Mouse (Mus musculus) left cerebral cortex, adult 9 months (tissue): ENCODE results near the gene Slc38a8.
A peak's percentile ranks its signal among the peaks of the same experiment; 100 is the strongest.

Experiments used
- DNase-seq, 2 experiments: peaks; one replicate each; pipeline ENCODE4 v3.0.0; 2022; ENCODE audit warnings: low spot score in 2 of 2

Slc38a8 gene

DNA sequence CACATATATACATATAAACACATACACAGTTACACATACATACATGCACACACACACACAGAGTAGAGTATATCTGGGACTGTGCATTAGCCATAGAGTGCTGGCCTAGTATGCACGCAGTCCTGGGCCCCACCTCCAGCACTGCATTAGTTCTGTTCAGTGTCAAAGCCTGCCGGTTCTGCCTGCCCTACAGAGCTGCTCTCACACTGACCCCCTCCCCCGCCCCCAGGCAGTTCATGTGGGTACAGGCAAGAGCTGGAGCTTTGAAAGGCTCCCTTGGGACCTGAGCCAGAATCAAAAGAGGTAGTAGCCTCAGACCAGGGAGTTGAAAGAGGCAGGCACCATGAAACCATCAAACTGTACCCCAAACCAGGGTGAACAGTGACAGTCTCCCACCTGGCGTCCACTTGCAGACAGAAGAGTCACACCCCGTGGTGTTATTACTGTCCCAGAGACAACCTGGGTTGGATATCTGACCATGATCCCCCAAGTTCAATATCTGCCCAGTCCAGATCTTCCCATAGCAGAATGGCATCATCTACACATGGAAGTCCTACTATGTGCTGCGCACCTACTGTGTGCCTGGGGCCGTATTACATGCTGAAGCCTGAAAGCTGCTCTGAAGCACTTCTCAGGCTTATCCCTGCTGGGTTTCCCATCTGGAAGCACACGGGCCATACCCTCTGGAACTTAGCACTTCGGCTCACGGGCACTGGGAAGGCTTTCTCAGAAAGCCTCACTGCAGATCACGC is 17.2 kb downstream of the Slc38a8 start:
- no peak for DNase-seq

DNA sequence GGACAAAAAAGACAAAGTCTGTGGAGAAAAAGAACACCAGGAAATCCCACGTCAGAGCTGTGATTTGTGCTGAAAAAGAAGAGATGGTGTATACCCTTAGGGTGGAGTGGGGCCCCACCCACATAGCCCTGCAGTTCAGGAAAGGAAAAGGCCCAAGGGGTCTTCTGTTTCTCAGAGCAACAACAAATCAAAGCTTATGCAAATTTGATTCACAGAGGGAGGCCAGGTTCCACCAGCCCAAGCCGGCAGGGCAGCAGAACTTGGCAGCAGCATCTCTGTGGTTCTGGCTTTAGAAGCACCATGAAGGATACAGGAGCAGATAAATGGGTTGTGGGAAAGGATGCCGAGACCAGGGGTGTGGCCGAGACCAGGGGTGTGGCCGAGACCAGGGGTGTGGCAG is 22.8 kb downstream of the Slc38a8 start:
- no peak for DNase-seq

DNA sequence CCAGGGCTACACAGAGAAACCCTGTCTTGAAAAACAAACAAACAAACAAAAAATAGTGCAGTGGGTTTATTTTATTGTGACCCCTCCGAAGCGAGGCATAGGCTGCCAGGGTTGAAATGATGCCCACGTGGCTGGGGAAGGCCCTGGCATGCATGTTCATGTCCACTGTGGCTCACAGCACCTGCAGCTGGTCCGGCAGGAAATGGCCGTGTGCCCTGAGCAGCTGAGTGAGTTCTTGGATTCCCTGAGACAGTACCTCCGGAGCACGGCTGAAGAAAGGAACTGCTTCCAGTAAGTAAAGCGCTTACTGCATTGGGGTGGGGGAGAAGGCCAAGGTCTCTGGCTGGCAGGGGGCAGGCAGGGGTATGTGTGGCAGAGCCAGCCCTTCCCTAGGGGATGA is 33.4 kb downstream of the Slc38a8 start:
- DNase-seq, result no peak

DNA sequence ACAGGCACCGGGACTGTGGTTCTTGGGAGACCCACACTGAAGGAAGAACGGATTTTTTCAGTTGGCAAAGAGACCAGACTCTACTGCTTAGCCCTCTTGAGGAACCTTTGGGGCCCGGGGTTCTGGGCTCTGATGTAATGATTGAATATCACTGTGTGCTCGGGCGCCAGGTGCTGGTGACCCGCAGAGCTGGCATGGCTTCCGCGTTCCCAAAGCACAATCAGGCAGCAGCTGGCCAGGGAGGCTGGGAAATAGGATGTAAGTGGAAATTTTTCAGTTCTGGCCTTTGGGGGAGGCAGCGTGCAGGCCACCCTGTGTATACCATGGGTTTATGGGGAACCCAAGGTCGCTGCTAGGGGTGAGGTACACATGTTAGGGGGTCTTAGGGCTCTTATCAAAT is 34.7 kb downstream of the Slc38a8 start:
- no peak for DNase-seq

- peak; percentile 64 to 65 for DNase-seq
Observed at GRCm38 (mm10) chr8:119466105-119466504, 35.4 kb downstream of the Slc38a8 start.

DNA sequence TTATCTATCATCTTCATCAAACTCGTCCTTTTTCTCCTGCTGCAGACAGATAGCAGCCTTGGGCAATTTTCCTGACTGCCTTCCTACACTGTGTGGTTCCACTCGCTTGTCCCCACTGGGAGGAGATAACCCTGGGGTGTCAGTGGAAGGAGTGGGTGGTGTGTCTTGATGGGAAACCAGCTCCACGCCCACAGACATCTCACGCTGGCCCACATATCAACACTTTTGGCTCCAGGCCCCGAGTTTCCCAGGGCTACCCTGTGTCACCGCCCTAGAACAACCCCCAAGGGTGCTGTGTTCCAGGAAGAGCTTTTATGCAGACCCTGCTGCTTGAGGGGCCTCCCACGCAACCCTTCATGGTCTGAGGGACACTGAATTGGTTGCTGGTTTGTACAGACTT is 37.8 kb downstream of the Slc38a8 start:
- DNase-seq, result no peak

- DNase-seq, result no peak
Observed at GRCm38 (mm10) chr8:119461356-119461755, 40.1 kb downstream of the Slc38a8 start.

GRCm38 (mm10) chr8:119459724-119460123 is 41.8 kb downstream of the Slc38a8 start:
- no peak for DNase-seq

DNA sequence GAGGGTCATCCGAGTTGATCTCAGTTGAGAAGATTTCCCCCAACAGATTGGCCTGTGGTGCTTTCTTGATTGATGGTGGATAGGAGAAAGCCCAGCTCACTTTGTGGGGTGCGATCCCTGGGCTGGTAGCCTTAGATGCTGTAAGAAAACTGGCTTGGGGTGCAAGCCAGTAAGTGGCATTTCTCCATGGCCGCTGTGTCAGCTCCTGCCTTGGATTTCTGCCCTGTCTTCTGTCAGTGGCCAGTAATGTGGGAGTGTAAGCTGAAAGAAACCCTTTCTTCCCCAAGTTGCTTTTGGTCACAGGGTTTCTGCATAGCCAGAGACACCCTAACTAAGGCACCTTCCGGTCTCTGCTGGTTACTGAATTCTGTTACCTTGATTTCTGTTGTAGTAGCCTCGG is 45.5 kb downstream of the Slc38a8 start:
- DNase-seq, result no peak

- no peak for DNase-seq
Observed at GRCm38 (mm10) chr8:119452919-119453318, 48.6 kb downstream of the Slc38a8 start.

DNA sequence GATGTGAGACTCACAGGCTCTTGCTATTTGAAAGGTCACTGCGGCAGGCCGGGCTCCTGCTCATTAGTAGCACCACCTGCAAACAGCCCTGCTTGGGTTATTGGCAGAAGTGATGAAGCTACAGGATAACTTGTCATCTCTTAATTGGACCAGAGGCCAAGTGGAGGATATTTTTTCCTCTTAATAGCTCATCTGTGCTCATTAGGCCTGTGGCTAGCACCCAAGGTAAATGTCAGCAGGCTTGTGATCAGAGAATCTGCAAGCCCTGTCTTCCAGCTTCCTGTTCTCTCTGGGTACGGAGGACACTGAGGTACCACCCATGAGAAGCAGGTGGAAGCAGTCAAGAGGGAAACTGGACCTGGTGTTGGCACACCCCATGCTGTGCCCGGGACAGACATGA is 50.4 kb downstream of the Slc38a8 start:
- no peak for DNase-seq

DNA sequence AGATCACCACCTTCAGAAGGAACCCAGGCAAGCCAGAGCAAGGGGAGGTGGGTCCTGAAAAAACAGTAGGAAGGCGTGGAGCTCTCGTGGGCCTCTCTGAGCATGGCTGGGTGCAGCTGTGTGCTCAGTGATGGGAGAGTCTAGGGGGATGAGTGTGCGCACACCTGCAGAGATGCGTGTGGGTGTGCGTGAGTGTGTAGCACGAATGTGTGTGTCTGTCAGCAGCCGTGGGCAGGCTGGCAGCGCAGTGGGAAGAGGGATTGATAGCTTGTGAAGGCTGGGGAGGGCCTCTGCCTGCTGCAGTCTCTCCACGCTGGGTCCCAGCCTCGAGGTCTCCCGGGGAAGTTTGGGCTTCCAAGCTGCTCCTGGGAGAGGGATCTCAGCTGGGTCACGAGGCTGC is 51.9 kb downstream of the Slc38a8 start:
- DNase-seq, result peak; percentile 70 to 75

DNA sequence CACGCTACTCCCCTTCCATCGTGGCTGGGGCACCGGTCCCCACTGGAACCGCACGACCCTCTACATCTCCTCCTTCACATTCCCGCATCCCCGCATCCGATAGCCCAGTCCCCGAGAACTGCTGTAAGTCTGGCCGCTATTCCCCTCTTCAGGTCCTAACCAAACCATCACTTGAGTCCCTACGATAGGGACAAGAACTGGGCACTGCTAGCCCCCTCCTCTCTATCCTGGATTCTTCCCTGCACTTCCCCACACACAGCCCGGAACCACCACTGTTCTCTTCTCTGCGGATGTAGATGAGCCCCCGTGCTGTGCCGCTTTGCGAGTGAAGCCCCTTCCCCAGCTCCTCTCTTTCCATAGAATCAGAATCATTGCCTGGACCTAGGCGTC is 53.7 kb downstream of the Slc38a8 start:
- DNase-seq, result no peak

- no peak for DNase-seq
Observed at GRCm38 (mm10) chr8:119446990-119447780, 54.3 kb downstream of the Slc38a8 start.

DNA sequence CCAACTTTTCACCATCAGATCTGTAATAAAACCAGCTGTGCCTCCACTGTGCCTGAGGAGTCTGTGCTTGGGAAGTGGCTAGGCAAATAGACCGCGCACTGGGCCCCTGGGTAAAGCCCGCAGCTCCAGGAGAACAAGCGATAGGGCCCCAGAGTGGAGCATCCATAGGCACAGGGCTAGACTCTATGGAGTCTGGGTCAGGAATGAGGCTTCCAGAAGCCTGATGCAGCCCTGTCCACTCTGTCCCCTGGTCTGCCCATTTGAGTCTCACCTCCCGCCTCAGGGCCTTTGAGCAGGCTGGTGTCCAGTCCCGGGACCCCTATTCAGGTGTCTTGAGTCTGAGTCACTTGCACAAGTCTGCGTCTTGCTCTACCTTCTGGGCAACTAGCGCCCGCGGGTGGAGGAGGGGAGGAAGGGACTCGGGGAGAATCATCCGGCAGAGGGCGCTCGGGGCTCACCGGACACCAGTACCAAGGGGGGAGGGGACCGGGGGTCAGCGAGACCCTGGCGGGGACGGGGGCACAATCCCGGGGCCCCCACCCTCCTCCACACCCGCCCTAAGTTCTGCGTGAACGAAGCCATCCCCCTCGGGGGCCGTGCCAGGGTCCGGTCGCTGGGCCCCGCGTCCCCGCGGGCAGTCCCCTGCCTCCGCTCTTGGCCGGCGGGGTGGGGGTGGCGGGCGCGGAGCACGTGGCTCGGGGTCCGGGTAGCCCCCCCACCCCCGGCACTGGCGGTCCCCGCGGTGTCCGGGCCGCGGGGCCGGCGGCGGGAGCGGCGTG is 55.1 kb downstream of the Slc38a8 start, which contains the start of gene Necab2:
Gene Necab2 (plus strand): TSS at position 509 of the 779 bp plus-strand sequence.
- DNase-seq, result peak; percentile 62 to 90

- no peak for DNase-seq
Observed at GRCm38 (mm10) chr8:119442970-119443369, 58.5 kb downstream of the Slc38a8 start.

DNA sequence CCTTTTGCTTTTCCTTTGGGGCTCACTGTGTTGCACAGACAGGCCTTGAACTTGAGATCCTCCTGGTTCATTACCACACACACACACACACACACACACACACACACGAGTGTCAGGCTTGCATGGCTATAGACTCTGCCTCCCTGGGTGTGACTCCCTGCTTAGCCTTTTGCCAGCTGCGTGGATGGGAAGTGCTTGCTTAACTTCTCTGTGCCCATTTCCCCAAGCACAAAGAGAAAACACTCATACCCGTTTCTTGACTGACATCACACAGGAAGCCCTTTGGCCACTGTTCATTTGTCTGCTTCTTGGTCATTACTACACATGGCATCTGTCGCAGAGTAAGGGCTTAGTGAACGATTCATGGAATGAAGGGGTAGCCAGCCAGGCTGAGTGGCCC is 59.5 kb downstream of the Slc38a8 start:
- DNase-seq, result no peak

GRCm38 (mm10) chr8:119440952-119441270 is 60.6 kb downstream of the Slc38a8 start:
- no peak for DNase-seq

DNA sequence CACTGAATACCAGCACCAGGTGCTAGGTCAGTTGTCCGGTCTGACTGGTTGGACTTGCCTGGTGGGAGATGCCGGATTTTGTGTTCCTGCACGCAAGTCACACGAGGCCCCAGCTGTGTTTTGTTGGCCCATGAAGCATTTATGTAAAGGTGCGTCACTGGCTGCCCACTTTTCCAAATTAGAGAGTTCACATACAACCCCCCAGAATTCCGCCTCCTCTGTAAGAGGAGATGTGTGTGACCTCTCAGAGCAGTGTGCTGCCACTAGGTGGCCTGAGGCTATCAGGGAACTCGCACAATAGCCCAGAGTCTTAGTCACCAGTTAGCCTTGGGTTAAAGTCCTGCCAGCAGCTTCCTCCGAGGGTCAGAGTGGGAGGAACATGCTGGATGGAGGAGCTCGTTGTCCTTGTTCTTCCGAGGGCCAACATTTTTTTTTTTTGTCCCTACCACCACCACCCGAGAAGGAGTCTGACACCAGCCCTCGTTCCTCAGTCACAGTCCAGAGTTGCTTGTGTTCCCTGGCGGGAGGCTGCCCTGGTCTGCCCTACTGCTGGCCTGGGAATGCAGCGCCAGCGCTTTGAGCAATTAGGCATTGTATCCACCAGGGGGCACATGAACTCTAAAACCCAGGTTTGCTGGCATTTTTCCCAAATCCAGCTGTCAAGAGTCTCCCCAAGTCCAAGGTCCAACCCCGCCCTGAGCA is 61.1 kb downstream of the Slc38a8 start:
- DNase-seq, result peak in 1 of 2 experiments; percentile 66

- DNase-seq, result no peak
Observed at GRCm38 (mm10) chr8:119439893-119440249, 61.6 kb downstream of the Slc38a8 start.

- no peak for DNase-seq
Observed at GRCm38 (mm10) chr8:119439424-119439823, 62.1 kb downstream of the Slc38a8 start.

- DNase-seq, result no peak
Observed at GRCm38 (mm10) chr8:119438876-119439275, 62.6 kb downstream of the Slc38a8 start.
